Mouse (Mus musculus) CH12F3 (cell line): ENCODE data around the gene Poln.

ENCODE experiments used
- in situ Hi-C: fragments of 300-500 bp; cut with MboI; formaldehyde crosslinking; loops from 2 replicates; pipeline ENCODE4 v1.14.3; 2020; ENCODE audit warnings: low sequenced_read_pairs

Gene Poln

DNA sequence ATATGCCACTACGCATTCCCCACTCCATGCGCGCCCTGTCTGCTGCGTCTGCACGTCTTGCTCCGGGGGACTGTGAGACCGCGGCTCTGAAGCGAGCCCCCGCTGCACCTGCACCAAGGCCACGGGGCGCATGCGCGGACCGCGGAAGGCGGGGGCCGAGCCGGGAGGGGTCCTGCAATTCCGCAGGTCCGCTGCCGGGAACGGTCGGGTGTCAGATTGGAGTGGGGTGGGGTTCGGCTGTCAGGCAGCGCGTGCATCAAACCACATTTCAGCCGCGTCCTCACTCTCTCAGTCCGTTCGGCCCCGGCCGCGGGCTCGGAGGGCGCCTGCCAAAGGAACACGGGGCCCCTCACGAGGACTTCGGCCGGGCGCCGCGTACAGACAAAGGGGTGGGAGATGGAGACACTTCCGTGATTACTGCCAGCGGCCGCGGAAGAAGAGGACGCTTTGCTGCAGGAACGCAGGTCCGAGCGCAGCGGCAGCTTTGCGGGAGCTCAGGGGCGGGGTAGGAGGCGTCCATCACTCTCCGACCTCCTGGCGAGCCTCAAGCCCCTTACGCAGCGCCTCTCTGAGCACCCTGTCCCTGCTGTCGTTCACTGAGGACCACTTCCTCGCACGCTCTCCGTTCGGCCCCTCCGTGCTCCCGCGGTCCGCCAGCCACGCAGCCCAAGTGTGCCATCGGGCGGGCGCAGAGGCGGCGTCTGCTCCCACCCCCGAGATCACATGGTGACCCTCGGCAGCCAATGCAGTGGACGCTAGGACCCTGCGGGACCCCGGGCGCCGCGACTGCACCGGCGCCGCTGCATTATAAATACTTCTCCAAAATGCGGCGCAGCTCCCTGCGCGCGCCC, 173.2 kb downstream of the Poln start, which contains the start of gene Nat8l:
Gene Nat8l, plus strand, starts transcription at position 142 of the 851 bp plus-strand sequence.
- in situ Hi-C loops, result no loop called here

DNA sequence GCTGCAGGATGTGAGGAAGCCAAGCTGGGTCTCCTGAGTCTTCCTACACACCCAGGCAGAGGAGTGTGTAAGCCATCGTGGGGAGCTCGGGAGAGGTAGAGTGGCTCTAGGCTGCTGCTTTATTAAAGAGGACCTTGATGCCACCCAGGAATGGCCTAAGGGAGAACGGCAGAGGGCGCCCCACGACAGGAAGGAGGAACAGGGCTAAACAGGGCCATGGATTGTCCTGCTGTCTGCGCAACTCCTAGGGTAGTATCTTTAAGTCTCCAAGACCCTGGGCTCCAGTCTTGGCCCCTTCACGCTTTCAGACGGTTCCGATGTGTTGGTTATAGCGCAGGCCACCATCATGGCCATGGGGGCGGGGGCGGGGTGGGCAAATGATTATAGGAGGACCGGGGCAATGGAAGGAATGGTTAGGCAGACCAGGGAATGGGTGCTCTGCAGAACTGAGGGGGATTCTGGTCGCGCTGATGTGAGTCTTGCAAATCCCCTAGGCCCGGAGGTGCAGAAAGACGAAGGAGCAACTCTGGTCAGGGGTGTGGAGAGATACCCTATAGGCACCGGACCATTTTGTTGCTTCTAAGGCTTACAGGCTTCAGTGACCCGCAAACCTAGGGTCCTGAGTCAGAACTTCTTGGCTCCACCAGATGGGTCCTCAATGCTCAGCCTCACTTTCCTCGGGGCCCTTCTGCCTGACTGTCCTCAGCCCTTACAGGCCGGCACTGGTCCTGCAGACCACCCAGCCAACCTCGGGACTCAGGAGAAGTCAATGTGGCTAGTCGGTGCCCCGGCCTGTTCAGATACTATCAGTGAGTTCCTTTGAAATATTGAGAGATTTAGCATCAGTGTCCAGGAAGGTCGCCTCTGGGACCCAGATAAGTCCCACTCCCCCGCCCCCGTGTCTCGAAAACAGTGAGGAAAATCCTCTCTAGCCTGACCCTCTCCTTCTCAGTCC, 174.3 kb downstream of the Poln start:
- in situ Hi-C loops, result no loop called here

DNA sequence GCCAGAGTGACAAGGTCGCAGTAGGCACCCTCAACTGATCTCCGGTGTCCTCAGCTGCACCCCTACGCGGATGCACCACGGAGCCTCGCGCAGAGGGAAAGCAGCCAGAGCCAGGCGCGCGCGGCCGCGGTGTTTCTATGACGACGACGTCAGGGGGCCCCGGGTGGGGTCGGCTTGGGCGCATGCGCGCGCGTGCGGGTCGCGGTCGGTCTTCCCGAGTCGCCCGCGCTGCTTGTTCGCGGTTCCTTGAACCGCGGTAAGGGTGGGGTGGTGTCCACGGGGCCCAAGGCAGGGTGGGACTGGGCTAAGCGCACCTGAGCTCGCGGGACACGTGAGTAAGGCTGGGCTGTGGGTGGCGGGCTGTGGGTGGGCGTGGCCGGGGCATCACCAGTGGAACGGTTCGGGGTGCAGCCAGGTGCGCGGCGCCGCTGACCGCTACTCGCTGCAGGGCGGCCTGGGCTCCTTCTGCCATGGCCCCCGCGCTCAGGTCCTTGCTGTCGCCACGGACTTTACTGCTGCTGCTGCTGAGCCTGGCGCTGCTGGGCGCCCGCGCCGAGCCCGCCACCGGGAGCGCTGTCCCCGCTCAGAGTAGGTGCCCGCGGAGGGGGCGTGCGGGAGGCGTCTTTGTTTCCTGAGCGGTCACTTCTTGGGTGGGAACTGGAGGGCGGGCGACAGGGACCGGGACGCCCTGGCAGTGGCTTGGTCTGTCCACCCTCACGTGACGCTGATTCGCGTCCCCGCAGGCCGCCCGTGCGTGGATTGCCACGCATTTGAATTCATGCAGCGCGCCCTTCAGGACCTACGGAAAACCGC, 185.7 kb downstream of the Poln start, which contains the start of gene Gm1673:
Gene Gm1673, plus strand, starts transcription at position 125 of the 813 bp plus-strand sequence.
- in situ Hi-C loops, result no loop called here

DNA sequence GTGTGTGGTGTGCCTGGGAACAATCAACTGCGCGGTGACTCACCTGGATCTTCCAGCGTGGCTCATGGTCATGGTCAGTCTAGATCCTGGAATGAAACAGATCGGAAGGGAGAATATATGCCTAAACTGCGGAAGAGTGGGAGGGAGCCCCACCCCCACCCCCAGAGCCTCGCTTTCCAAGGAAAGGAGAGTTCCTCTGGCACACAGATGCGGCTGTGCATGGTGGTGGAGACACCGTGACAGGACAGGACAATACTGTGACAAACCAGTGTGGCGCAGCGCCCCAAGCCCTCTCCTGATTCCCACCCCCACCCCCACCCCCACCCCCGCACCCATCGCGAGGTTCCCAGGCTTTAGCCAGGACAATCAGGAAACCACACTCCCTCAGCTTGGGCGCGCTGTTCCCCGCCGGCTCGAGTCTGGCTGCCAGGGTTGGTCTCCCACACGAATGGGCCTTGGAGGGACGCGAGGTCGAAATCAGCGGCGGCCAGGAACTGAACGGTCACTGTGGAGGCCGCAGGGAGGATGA, 186.5 kb downstream of the Poln start:
- in situ Hi-C loops, result no loop called here

DNA sequence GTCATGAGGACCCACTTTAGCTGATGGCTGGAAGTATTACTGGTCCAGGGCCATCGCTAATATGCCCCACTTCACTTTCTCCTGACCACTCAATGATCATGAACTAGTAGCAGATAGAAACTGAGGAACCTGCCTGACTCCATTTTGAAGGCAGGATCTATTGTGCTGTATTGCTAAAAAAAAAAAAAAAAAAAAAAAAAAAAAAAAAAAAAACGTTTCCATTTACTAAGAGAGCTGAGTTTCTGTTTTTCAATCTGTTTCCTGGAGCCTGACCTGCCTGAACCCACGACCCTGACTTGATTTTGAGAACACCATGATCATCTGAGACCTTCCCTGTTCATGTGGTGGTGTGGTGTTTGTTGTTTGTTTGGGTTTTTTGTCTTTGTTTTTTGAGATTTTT, 193.0 kb downstream of the Poln start:
- in situ Hi-C loops, result no loop called here

DNA sequence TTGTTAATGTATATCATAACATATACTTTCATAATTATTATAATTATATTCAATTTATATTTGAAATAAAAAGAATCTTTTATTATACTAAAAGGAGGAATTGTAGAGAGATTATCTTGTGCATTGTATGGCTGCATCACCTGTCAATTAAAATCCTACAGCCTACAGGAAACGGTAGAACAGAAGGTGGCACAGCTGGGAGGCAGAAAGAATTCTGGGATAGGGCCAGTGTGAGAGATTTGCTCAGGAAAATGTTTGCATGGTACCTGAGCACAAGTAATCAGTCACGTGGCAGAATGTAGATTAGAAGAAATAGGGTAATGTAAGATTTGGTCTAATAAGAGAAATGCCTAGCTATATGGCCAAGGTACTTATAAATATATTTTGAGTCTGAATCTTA, 194.5 kb downstream of the Poln start:
- in situ Hi-C loops, result no loop called here

DNA sequence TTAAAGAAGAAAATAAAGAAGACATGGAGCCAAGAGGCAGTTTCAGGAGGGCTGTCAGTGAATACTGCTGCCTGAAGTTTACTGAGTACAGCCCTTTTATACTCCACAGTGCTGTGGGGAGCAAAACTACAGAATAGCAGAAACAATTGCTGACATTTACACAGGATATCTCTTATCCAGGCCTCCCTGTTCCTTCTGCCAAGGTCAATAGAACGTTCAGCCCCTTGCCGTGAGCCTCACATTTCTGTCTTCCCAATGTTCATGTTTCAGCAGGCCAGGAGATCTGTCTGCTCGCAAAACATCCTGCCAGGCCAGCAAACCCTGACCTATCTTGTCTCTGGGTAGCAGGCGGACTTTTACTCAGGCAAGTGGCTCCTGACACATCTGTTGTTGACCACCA, 209.9 kb downstream of the Poln start:
- in situ Hi-C loops, result no loop called here
